In genomic region chr19:22698737-22699136, GRCm38 (mm10) we compare ENCODE assay signal across 22 mouse cellular contexts.
DNase-seq lines count a peak whose midpoint lies in the region; ATAC-seq and TF ChIP-seq lines count a peak whose summit lies in the region.
"Had no signal": no experiment of that assay in that cellular context is flagged by ENCODE, and none has a peak within 500 bp of the region (broad histone marks: within the 10 kb centered on the region; RNA-seq: fewer than 3 reads in every experiment).

No protein-coding gene starts in this region.

- DNase-seq in kidney, adult 9 months, result peak; percentile 27
- no peak for DNase-seq in kidney, adult 18-20 months
- DNase-seq in Muller cell, postnatal 12 days (ENCODE audit: inconsistent ontology term), result peak; percentile 57
- DNase-seq: adrenal gland, adult 8-10 months; adrenal gland, postnatal 14 days; adrenal gland, postnatal 36 days; cerebellum, adult 11-12 months; cerebellum, adult 2 months; cerebellum, adult 9-10 months; cerebellum, postnatal 14 days; cerebellum, postnatal 36 days; embryo, embryonic 11 days had no signal

- no peak overlapping the region for H3K9ac ChIP-seq in kidney, embryonic 14.5 days (ENCODE audit: low read depth, low read length)
- no peak overlapping the region for H3K9ac ChIP-seq in kidney, embryonic 16.5 days (replicated peaks; ENCODE audit: low read length)
- no peak overlapping the region for H3K9ac ChIP-seq in forebrain, embryonic 12.5 days
- H3K9ac ChIP-seq: embryonic facial prominence, embryonic 13.5 days; embryonic facial prominence, embryonic 15.5 days had no signal

- WGBS in kidney, embryonic 14.5 days, result 91% methylated on average over 4 of the region's 4 CpGs
- 78% methylated on average over 4 of the region's 4 CpGs for WGBS in kidney, embryonic 16.5 days
- 90% methylated on average over 4 of the region's 4 CpGs for WGBS in forebrain, embryonic 12.5 days

- H3K27me3 ChIP-seq in kidney, embryonic 14.5 days (ENCODE audit: control insufficient read depth, insufficient read depth, low read length), result no peaks in the 10 kb centered on the region
- no peaks in the 10 kb centered on the region for H3K27me3 ChIP-seq in kidney, embryonic 16.5 days (ENCODE audit: insufficient read depth, low read length)
- H3K27me3 ChIP-seq in forebrain, embryonic 12.5 days, result peaks cover 11% of the 10 kb centered on the region
- H3K27me3 ChIP-seq: embryonic facial prominence, embryonic 13.5 days; embryonic facial prominence, embryonic 15.5 days; Patski had no signal

- H3K9me3 ChIP-seq in kidney, embryonic 14.5 days (ENCODE audit: control insufficient read depth, low read length), result no peaks in the 10 kb centered on the region
- H3K9me3 ChIP-seq in kidney, embryonic 16.5 days (ENCODE audit: low read length), result no peaks in the 10 kb centered on the region
- H3K9me3 ChIP-seq in forebrain, embryonic 12.5 days, result no peaks in the 10 kb centered on the region
- H3K9me3 ChIP-seq: embryonic facial prominence, embryonic 13.5 days; embryonic facial prominence, embryonic 15.5 days had no signal

- ATAC-seq in kidney, embryonic 14.5 days (ENCODE audit: low FRiP score, low TSS enrichment), result no peak
- ATAC-seq in kidney, embryonic 16.5 days (ENCODE audit: low FRiP score, low TSS enrichment), result peak; percentile 69; the same call in 1 of the 2 replicates
- ATAC-seq in forebrain, embryonic 12.5 days (ENCODE audit: low FRiP score), result no peak
- ATAC-seq: activated CD4-positive, CD25-positive, alpha-beta regulatory T cell, adult 4 months; forebrain, embryonic 14.5 days; forebrain, embryonic 16.5 days; Patski had no signal

- 0 out of 2 replicates have a peak, but pooled peaks cover 6% of the 10 kb centered on the region for H3K4me1 ChIP-seq in kidney, embryonic 14.5 days (ENCODE audit: control insufficient read depth, insufficient read depth, low read length)
- peaks cover 15% of the 10 kb centered on the region for H3K4me1 ChIP-seq in kidney, embryonic 16.5 days (ENCODE audit: insufficient read depth, low read length)
- peaks cover 7% of the 10 kb centered on the region for H3K4me1 ChIP-seq in embryonic fibroblast, embryonic 13.5 days (ENCODE audit: control insufficient read depth, insufficient read depth, low read length)
- peaks cover 6% of the 10 kb centered on the region; the same call in 1 of the 2 replicates for H3K4me1 ChIP-seq in forebrain, embryonic 12.5 days
- H3K4me1 ChIP-seq: embryonic facial prominence, embryonic 15.5 days had no signal

- no peak overlapping the region for H3K27ac ChIP-seq in kidney, embryonic 14.5 days (ENCODE audit: low read depth, low read length)
- H3K27ac ChIP-seq in kidney, embryonic 16.5 days (ENCODE audit: low read length), result no peak overlapping the region
- peak overlapping the region; percentile 57; the same call in 1 of the 2 replicates for H3K27ac ChIP-seq in embryonic fibroblast, embryonic 13.5 days (ENCODE audit: insufficient read depth, low read length)
- H3K27ac ChIP-seq in forebrain, embryonic 12.5 days, result no peak overlapping the region
- H3K27ac ChIP-seq: embryonic facial prominence, embryonic 13.5 days; embryonic facial prominence, embryonic 15.5 days had no signal

- no peak for TF ChIP-seq CTCF in embryonic fibroblast, embryonic 13.5 days (IDR thresholded peaks at IDR 0.05; ENCODE audit: borderline replicate concordance, insufficient read depth, low read length)

- no peak overlapping the region for H3K4me2 ChIP-seq in kidney, embryonic 14.5 days (replicated peaks; ENCODE audit: low read depth, low read length)
- no peak overlapping the region for H3K4me2 ChIP-seq in kidney, embryonic 16.5 days (replicated peaks; ENCODE audit: low read depth, low read length)
- no peak overlapping the region for H3K4me2 ChIP-seq in forebrain, embryonic 12.5 days
- H3K4me2 ChIP-seq: embryonic facial prominence, embryonic 13.5 days; embryonic facial prominence, embryonic 15.5 days had no signal

- H3K36me3 ChIP-seq in kidney, embryonic 14.5 days (ENCODE audit: control insufficient read depth, insufficient read depth, low read length), result no peaks in the 10 kb centered on the region
- no peaks in the 10 kb centered on the region for H3K36me3 ChIP-seq in kidney, embryonic 16.5 days (ENCODE audit: insufficient read depth, low read length)
- H3K36me3 ChIP-seq in forebrain, embryonic 12.5 days (replicated peaks), result no peaks in the 10 kb centered on the region
- H3K36me3 ChIP-seq: embryonic facial prominence, embryonic 13.5 days; embryonic facial prominence, embryonic 15.5 days had no signal

- H3K4me3 ChIP-seq in kidney, embryonic 14.5 days (ENCODE audit: low read length), result no peak overlapping the region
- no peak overlapping the region for H3K4me3 ChIP-seq in kidney, embryonic 16.5 days (ENCODE audit: low read length)
- no peak overlapping the region for H3K4me3 ChIP-seq in embryonic fibroblast, embryonic 13.5 days (ENCODE audit: insufficient read depth, low read length)
- H3K4me3 ChIP-seq in forebrain, embryonic 12.5 days (replicated peaks), result no peak overlapping the region
- H3K4me3 ChIP-seq: embryonic facial prominence, embryonic 13.5 days; embryonic facial prominence, embryonic 15.5 days had no signal

- TF ChIP-seq POLR2A in embryonic fibroblast, embryonic 13.5 days (IDR thresholded peaks at IDR 0.05; ENCODE audit: low read depth, low read length), result no peak
